Mouse (Mus musculus) hindbrain, postnatal 0 days (tissue): ENCODE measurements around the gene Arhgef10l. TPM values are rescaled to one million over a fixed set of nuclear protein-coding genes. Genes with fewer than 3 reads are reported as not detected.
A peak's percentile ranks its signal among the peaks of the same experiment; 100 is the strongest.

Source experiments
- ATAC-seq: fragments of 200-750 bp; cut with Nextera tagmentation; 2 replicates; pipeline ENCODE4 v1.8.0; 2017; ENCODE audit warnings: mild to moderate bottlenecking, moderate TSS enrichment, moderate library complexity
- DNase-seq: peaks from one replicate; pipeline ENCODE4 v3.0.0-alpha.2; 2015; ENCODE audit warnings: low spot score
- H3K27ac ChIP-seq: fragments of 300-500 bp; sonication (generic); 2 replicates; pipeline ENCODE4 v1.5.1; 2014; ENCODE audit warnings: mild to moderate bottlenecking
- H3K27me3 ChIP-seq: fragments of 300-500 bp; sonication (generic); 2 replicates; pipeline ENCODE4 v1.6.1; 2014; ENCODE audit warnings: low read length, mixed read lengths; ENCODE audit not compliant: insufficient read depth
- H3K36me3 ChIP-seq: fragments of 300-500 bp; sonication (generic); 2 replicates; pipeline ENCODE4 v1.6.1; 2014; ENCODE audit warnings: low read length, mixed read lengths; ENCODE audit not compliant: insufficient read depth
- H3K4me1 ChIP-seq: fragments of 300-500 bp; sonication (generic); 2 replicates; pipeline ENCODE4 v1.6.1; 2014; ENCODE audit warnings: antibody characterized with exemption, low read length, mixed read lengths; ENCODE audit not compliant: insufficient read depth
- H3K4me2 ChIP-seq: fragments of 300-500 bp; sonication (generic); 2 replicates; pipeline ENCODE4 v1.6.1; 2014; ENCODE audit warnings: low read depth, mild to moderate bottlenecking, low read length, moderate library complexity, mixed read lengths
- H3K4me3 ChIP-seq: fragments of 300-500 bp; sonication (generic); 2 replicates; pipeline ENCODE4 v1.5.1; 2014; ENCODE audit warnings: low read length
- H3K9ac ChIP-seq: fragments of 300-500 bp; sonication (generic); replicated peaks from 2 replicates; pipeline ENCODE4 v1.6.1; 2014; ENCODE audit warnings: mild to moderate bottlenecking, low read length, moderate library complexity, mixed read lengths
- H3K9me3 ChIP-seq: fragments of 300-500 bp; sonication (generic); 2 replicates; pipeline ENCODE4 v1.6.1; 2016; ENCODE audit warnings: low read length, mixed read lengths
- CTCF ChIP-seq: IDR thresholded peaks from 2 replicates; pipeline ENCODE4 v1.5.1; 2016; ENCODE audit warnings: antibody characterized with exemption, control low read depth, low read depth
- WGBS: fragments of 180-500 bp; shearing (Covaris S2); extraction: QIAGEN DNeasy Blood & Tissue Kit; methylation state at CpG from one replicate; pipeline ENCODE4 v1.1.7; 2014; 5-methylcytosine and 5-hydroxymethylcytosine counted together
- polyA plus RNA-seq: library from polyadenylated mRNA; unstranded; fragments of >200 nt; fragmentation: Nextera tagmentation; extraction: Ambion mirVana; gene quantifications from 2 replicates; pipeline ENCODE4 v1.2.1, GENCODE M21; 2015
- total RNA-seq: library from RNA; depleted of rRNA; stranded (reverse); fragments of >200 nt; gene quantifications from 2 replicates; pipeline ENCODE4 v1.2.3, GENCODE M21; 2014

Arhgef10l gene
- total and polyA plus RNA-seq, 2 experiments from 2014 or later = 22.5 to 79.2 TPM

DNA sequence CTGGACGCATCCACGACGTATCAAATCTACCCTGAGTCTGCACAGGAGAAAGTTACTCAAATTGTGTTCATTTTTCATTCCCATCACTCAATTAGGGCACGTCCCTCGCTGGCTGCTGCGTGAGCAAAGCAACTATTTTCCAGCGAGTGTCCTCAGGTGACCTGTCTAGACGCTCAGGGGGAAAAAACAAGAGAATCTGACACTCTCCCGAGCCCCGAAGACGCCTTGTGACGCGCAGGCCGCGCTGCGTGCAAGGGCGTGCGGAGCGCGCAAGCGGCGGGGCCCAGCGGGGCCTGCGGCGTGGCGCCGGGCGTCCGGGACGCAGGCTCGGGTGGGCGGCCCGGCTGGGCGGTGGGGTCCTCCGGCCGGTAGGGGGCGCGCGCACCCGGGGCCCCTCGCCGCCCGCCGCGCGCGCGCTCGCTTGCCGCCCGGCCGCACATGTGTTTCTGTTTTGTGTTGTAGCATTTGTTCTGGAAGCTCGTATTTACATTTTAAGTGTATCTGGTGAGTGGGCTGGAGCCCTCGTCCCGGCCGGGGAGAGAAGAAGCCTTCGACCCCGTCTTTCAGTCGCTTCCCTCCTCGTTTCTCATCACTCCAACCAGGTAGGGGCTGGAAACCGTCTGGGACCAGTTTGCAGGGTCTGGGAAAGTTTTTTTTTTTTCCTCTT is 35.4 kb upstream of the Arhgef10l start:
- Histone ChIP-seq H3K36me3 (no peaks in the 10 kb centered on the region), H3K9me3 (no peaks in the 10 kb centered on the region), H3K4me2 (peak overlapping the region; percentile 87), H3K27me3 (0 out of 2 replicates have a peak, but pooled peaks cover 10% of the 10 kb centered on the region), H3K4me1 (0 out of 2 replicates have a peak, but pooled peaks cover 4% of the 10 kb centered on the region), H3K27ac (peak overlapping the region; percentile 89), H3K4me3 (peak overlapping the region; percentile 90), H3K9ac (peak overlapping the region; percentile 91)
- peak; percentile 90 for DNase-seq
- TF ChIP-seq CTCF = no peak
- WGBS = 2% methylated on average over 61 of the region's 61 CpGs
- ATAC-seq = peak; percentile 83

DNA sequence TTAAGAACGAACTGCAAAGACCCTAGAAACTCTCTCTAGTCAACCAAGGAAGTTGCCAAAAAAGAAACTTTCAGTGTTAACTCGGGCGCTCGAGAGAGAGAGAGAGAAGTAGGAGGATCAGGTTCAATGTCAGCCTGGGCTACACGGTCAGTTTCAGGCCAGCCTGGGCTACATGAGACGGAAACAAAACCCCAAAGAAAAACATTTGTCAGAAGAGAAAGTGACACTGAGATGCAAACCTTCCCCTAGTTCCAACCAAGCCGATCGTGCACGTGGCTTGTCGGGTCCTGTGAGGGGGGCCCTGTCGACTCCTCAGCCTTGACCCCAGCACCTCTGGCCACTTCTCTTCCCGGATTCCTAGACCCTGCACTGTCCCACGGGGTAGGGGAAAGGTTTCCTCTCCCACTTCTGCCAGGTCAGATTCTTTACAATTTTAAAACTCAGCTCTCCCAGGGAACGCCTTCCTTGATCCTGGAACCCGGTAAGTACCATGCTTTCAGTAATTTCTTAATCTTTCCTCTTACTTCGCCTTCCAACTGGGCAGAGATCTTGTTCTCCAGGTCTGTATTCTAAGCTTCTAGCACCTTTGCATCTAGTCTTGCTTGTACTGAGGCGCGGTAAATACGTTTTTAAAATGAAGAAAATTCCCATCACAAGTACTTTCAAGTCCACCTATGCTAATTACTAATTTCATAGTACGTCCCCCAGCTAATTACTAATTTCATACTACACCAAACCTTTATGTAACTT is 34.6 kb upstream of the Arhgef10l start, which contains the start of gene Rcc2:
Gene Rcc2 (plus strand): TSS at position 273 of the 750 bp plus-strand sequence.
- Histone ChIP-seq H3K36me3 (no peaks in the 10 kb centered on the region), H3K9ac (peak within 1 kb of the TSS; percentile 91), H3K9me3 (no peaks in the 10 kb centered on the region), H3K27me3 (0 out of 2 replicates have a peak, but pooled peaks cover 10% of the 10 kb centered on the region), H3K4me3 (peak within 1 kb of the TSS; percentile 90), H3K4me1 (0 out of 2 replicates have a peak, but pooled peaks cover 4% of the 10 kb centered on the region), H3K4me2 (peak within 1 kb of the TSS; percentile 87), H3K27ac (peak within 1 kb of the TSS; percentile 89)
- ATAC-seq (no peak), DNase-seq (no peak)
- TF ChIP-seq CTCF = no peak
- WGBS = 6% methylated on average over 20 of the region's 20 CpGs

DNA sequence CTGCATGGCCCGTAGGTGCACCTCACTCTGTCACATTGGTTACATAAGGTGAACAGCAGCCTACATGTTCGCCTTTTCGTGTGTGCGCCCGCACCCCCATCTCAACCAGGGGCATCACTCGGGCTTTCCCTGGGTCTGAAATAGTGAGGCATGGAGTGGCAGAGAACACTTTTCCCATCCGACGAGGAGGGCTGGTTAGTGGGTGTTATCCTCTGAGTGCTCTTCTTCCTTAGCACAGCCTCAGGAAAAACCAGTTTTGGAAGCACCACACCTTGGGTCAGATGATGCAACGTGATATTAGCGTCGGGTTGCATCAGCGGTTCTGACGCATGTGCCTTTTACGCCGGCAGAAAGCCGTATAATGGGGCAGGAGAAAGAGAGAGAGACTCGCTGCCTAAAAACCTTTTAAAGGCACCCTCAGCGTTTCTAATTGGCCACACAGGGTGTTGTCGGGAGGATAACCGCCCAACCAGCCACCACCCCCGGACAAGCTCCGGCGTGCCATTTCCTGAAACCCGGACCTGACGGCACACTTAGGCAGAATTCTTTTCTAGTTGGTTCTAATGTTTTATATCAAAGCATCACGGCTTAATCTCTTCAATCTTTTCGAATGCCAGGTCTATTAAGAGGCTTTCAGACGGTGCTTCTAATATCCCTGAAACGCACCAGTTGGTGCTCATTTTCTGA is 33.8 kb upstream of the Arhgef10l start:
- no peak overlapping the region for H3K27ac ChIP-seq
- H3K36me3 ChIP-seq = no peaks in the 10 kb centered on the region
- H3K9ac ChIP-seq = 0 out of 2 replicates have a peak overlapping the region, but pooled peaks have one; percentile 30
- H3K4me2 ChIP-seq = peak overlapping the region; percentile 87
- H3K4me1 ChIP-seq = 0 out of 2 replicates have a peak, but pooled peaks cover 4% of the 10 kb centered on the region
- H3K27me3 ChIP-seq = 0 out of 2 replicates have a peak, but pooled peaks cover 10% of the 10 kb centered on the region
- peak overlapping the region; percentile 28 for H3K4me3 ChIP-seq
- ATAC-seq (no peak), DNase-seq (peak; percentile 67)
- TF ChIP-seq CTCF = no peak
- H3K9me3 ChIP-seq = no peaks in the 10 kb centered on the region
- WGBS = 6% methylated on average over 29 of the region's 29 CpGs

DNA sequence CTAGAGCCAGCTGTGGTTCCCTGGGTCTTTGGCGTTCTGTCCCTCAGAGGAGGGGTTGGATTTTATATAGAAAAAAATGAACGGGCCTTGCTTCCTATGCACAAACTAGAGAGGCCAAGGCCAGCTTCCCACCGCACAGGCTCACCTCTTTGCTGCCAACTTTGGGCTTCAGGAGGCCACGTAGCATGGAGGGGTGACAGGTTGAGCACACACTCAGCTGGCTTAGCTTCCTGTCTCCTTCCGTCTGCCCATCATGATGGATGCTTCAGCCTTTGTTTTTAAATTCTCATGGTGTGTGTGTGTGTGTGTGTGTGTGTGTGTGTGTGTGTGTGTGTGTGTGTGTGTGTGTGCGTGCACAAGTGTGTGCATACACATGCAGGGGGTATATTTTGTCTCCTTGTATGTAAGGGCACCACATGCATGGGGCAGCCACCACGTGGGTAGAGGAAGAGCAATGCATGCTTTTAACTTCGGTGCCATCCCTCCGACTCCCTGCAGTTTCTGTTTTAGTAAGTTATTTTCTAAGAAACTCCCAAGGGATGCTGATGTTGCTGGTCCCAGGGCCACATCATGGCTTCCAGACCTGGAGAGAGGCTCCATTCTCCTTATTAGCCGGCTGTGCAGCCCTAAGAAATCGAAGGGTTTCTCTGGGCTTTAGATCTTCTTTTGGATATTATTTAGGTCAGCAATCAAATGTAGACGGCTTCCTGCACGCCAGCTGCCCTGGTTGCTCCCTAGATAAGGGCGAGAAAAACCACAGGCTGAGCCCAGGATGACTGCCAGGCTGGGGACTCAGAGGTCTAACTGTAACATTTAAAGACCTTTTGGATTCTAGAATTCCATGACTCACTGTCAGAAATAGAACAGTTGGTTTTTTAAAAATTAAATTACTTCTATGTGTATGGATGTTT is 30.1 kb upstream of the Arhgef10l start:
- Histone ChIP-seq H3K9ac (no peak overlapping the region), H3K4me3 (no peak overlapping the region), H3K4me2 (no peak overlapping the region), H3K4me1 (0 out of 2 replicates have a peak, but pooled peaks cover 4% of the 10 kb centered on the region), H3K27ac (no peak overlapping the region), H3K36me3 (no peaks in the 10 kb centered on the region), H3K9me3 (no peaks in the 10 kb centered on the region), H3K27me3 (0 out of 2 replicates have a peak, but pooled peaks cover 10% of the 10 kb centered on the region)
- TF ChIP-seq CTCF = no peak
- 76% methylated on average over 14 of the region's 14 CpGs for WGBS
- no peak for DNase-seq
- no peak for ATAC-seq

DNA sequence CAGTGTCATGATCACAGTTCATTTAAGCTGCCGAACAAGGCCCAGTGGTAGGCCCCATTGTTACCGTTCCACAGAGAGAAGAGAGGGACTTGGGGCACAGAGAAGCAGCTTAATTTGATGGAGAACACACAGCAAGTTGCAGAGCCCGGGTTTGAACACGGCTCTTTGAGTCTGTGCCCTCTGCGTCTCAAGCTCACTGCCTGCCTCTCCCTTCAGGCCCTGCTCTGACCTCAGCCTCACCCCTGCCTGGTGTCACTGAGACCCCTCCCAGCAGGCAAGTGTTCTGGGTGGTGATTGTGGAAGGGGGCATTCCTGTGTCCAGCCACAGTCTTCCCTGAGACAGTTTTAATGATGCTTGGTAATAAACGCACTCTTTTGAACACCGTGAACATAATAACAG is 29.3 kb upstream of the Arhgef10l start:
- no peaks in the 10 kb centered on the region for H3K9me3 ChIP-seq
- DNase-seq (no peak), ATAC-seq (no peak)
- H3K36me3 ChIP-seq = no peaks in the 10 kb centered on the region
- H3K27ac ChIP-seq = no peak overlapping the region
- TF ChIP-seq CTCF = no peak
- H3K4me1 ChIP-seq = 0 out of 2 replicates have a peak, but pooled peaks cover 2% of the 10 kb centered on the region
- no peak overlapping the region for H3K4me3 ChIP-seq
- H3K9ac ChIP-seq = no peak overlapping the region
- no peak overlapping the region for H3K4me2 ChIP-seq
- 66% methylated on average over 7 of the region's 7 CpGs for WGBS
- 0 out of 2 replicates have a peak, but pooled peaks cover 6% of the 10 kb centered on the region for H3K27me3 ChIP-seq
